Mouse (Mus musculus) B cell, adult 2 months (primary cell): ENCODE results near the gene Chpf2.

Experiments
- DNase-seq, 2 experiments: peaks; one replicate each; pipeline ENCODE4 v3.0.0; 2022

The Chpf2 gene

GRCm38 (mm10) chr5:24591796-24592470, 5.4 kb downstream of the Chpf2 start:
- DNase-seq: no peak

- DNase-seq: no peak
These were observed 6.1 kb downstream of the Chpf2 start for GRCm38 (mm10) chr5:24592471-24593160.

- no peak for DNase-seq
These were observed 6.7 kb downstream of the Chpf2 start for GRCm38 (mm10) chr5:24593230-24593629.

- DNase-seq: no peak
These were observed 7.4 kb downstream of the Chpf2 start for GRCm38 (mm10) chr5:24593928-24594327.

GRCm38 (mm10) chr5:24594346-24594745, 7.8 kb downstream of the Chpf2 start:
- DNase-seq: no peak

GRCm38 (mm10) chr5:24595261-24595660, 8.7 kb downstream of the Chpf2 start:
- DNase-seq: no peak

GRCm38 (mm10) chr5:24595786-24596380, 9.3 kb downstream of the Chpf2 start:
- DNase-seq: no peak

GRCm38 (mm10) chr5:24596519-24597171, 10.1 kb downstream of the Chpf2 start:
- DNase-seq: peak; percentile 55

- peak; percentile 87 to 89 for DNase-seq
These were observed 10.7 kb downstream of the Chpf2 start for GRCm38 (mm10) chr5:24597221-24597728.

GRCm38 (mm10) chr5:24597901-24598569, 11.5 kb downstream of the Chpf2 start:
- no peak for DNase-seq

GRCm38 (mm10) chr5:24598570-24599006, 12.0 kb downstream of the Chpf2 start:
- peak; percentile 80 to 84 for DNase-seq

- DNase-seq: no peak
These were observed 12.6 kb downstream of the Chpf2 start for GRCm38 (mm10) chr5:24599137-24599536.

- no peak for DNase-seq
These were observed 13.7 kb downstream of the Chpf2 start for GRCm38 (mm10) chr5:24600236-24600635.

GRCm38 (mm10) chr5:24601071-24601835, 14.7 kb downstream of the Chpf2 start:
- DNase-seq: no peak

- peak in 1 of 2 experiments; percentile 32 for DNase-seq
These were observed 15.6 kb downstream of the Chpf2 start for GRCm38 (mm10) chr5:24601911-24602750.

- peak in 1 of 2 experiments; percentile 26 for DNase-seq
These were observed 16.3 kb downstream of the Chpf2 start for GRCm38 (mm10) chr5:24602751-24603343.

- no peak for DNase-seq
These were observed 17.0 kb downstream of the Chpf2 start for GRCm38 (mm10) chr5:24603431-24604010.

GRCm38 (mm10) chr5:24604080-24604655, 17.6 kb downstream of the Chpf2 start:
- DNase-seq: no peak

- peak in 1 of 2 experiments; percentile 12 for DNase-seq
These were observed 18.1 kb downstream of the Chpf2 start for GRCm38 (mm10) chr5:24604656-24605100.
